Mouse (Mus musculus) heart, embryonic 14.5 days (tissue): ENCODE data around the gene Cxcr1. TPM values are rescaled to one million over a fixed set of nuclear protein-coding genes. Genes with fewer than 3 reads are reported as not detected.

Experiments used
- ATAC-seq: fragments of 200-750 bp; cut with Nextera tagmentation; 2 replicates; pipeline ENCODE4 v1.8.0; 2017; ENCODE audit warnings: low read depth, moderate TSS enrichment; ENCODE audit not compliant: insufficient number of reproducible peaks, insufficient read depth, low FRiP score
- H3K27ac ChIP-seq, 2 experiments: fragments of 200-500 bp in 1 of 2; fragments of 300-500 bp in 1 of 2; sonication (generic) in 1 of 2; replicated peaks in 1 of 2; 2 replicates each; pipeline ENCODE4 v1.5.1; 2012 to 2014; ENCODE audit warnings: low read depth in 2 of 2, low read length in 2 of 2, control low read depth in 1 of 2, mild to moderate bottlenecking in 1 of 2, mixed read lengths in 1 of 2; ENCODE audit not compliant: control insufficient read depth in 1 of 2, insufficient read depth in 1 of 2
- H3K27me3 ChIP-seq: fragments of 300-500 bp; sonication (generic); 2 replicates; pipeline ENCODE4 v1.6.1; 2014; ENCODE audit warnings: mild to moderate bottlenecking, low read length, control low read depth; ENCODE audit not compliant: control insufficient read depth, insufficient read depth
- H3K36me3 ChIP-seq: fragments of 300-500 bp; sonication (generic); 2 replicates; pipeline ENCODE4 v1.6.1; 2014; ENCODE audit warnings: mild to moderate bottlenecking, control low read depth, low read length, mixed read lengths; ENCODE audit not compliant: control insufficient read depth, insufficient read depth
- H3K4me1 ChIP-seq, 2 experiments: fragments of 200-500 bp in 1 of 2; fragments of 300-500 bp in 1 of 2; sonication (generic) in 1 of 2; 2 replicates each; pipeline ENCODE4 v1.6.1; 2012 to 2014; ENCODE audit warnings: low read length in 2 of 2, control low read depth in 1 of 2, mixed read lengths in 1 of 2; ENCODE audit not compliant: control insufficient read depth in 2 of 2, insufficient read depth in 2 of 2
- H3K4me2 ChIP-seq: fragments of 300-500 bp; sonication (generic); 2 replicates; pipeline ENCODE4 v1.6.1; 2014; ENCODE audit warnings: mild to moderate bottlenecking, low read length
- H3K4me3 ChIP-seq, 2 experiments: fragments of 200-500 bp in 1 of 2; fragments of 300-500 bp in 1 of 2; sonication (generic) in 1 of 2; 2 replicates each; pipeline ENCODE4 v1.5.1; 2012 to 2014; ENCODE audit warnings: low read length in 2 of 2, mild to moderate bottlenecking in 2 of 2, control low read depth in 1 of 2, low read depth in 1 of 2, moderate library complexity in 1 of 2; ENCODE audit not compliant: control insufficient read depth in 1 of 2, insufficient read depth in 1 of 2
- H3K9ac ChIP-seq: fragments of 300-500 bp; sonication (generic); 2 replicates; pipeline ENCODE4 v1.6.1; 2014; ENCODE audit warnings: mild to moderate bottlenecking, low read length
- H3K9me3 ChIP-seq: fragments of 300-500 bp; sonication (generic); 2 replicates; pipeline ENCODE4 v1.6.1; 2016; ENCODE audit warnings: low read length, control low read depth; ENCODE audit not compliant: control insufficient read depth
- WGBS: fragments of 180-500 bp; shearing (Covaris S2); extraction: QIAGEN DNeasy Blood & Tissue Kit; methylation state at CpG from one replicate; pipeline ENCODE4 v1.1.7; 2014; 5-methylcytosine and 5-hydroxymethylcytosine counted together
- polyA plus RNA-seq: library from polyadenylated mRNA; unstranded; fragments of >200 nt; fragmentation: Nextera tagmentation; extraction: Ambion mirVana; gene quantifications from 2 replicates; pipeline ENCODE4 v1.2.1, GENCODE M21; 2014

Gene Cxcr1
- polyA plus RNA-seq, 1 experiment from 2014 or later: not detected

- 72% methylated on average over 17 of the region's 17 CpGs for WGBS
These were observed 2.4 kb upstream of the Cxcr1 start for GRCm38 (mm10) chr1:74196621-74197419.

GRCm38 (mm10) chr1:74195961-74196360 lies 1.5 kb upstream of the Cxcr1 start:
- H3K9me3 ChIP-seq: no peaks in the 10 kb centered on the region
- H3K27me3 ChIP-seq: no peaks in the 10 kb centered on the region
- H3K4me2 ChIP-seq: no peak overlapping the region
- H3K4me3 ChIP-seq: no peak overlapping the region
- H3K9ac ChIP-seq: no peak overlapping the region
- H3K27ac ChIP-seq: no peak overlapping the region
- no peak for ATAC-seq
- 45% methylated on average over 7 of the region's 7 CpGs for WGBS
- H3K36me3 ChIP-seq: no peaks in the 10 kb centered on the region
- peaks cover 0 to under 1% of the 10 kb centered on the region in 2 experiments; a peak in 1 of 4 replicates for H3K4me1 ChIP-seq

More at GRCm38 (mm10) chr1:74196621-74197419, 2.4 kb upstream of the Cxcr1 start:
- Histone ChIP-seq H3K9ac (no peak overlapping the region), H3K27me3 (no peaks in the 10 kb centered on the region), H3K4me1 (peaks cover 0 to 2% of the 10 kb centered on the region in 2 experiments; a peak in 1 of 4 replicates), H3K27ac (no peak overlapping the region), H3K4me3 (no peak overlapping the region), H3K4me2 (no peak overlapping the region), H3K9me3 (no peaks in the 10 kb centered on the region), H3K36me3 (no peaks in the 10 kb centered on the region)
- ATAC-seq: no peak

DNA sequence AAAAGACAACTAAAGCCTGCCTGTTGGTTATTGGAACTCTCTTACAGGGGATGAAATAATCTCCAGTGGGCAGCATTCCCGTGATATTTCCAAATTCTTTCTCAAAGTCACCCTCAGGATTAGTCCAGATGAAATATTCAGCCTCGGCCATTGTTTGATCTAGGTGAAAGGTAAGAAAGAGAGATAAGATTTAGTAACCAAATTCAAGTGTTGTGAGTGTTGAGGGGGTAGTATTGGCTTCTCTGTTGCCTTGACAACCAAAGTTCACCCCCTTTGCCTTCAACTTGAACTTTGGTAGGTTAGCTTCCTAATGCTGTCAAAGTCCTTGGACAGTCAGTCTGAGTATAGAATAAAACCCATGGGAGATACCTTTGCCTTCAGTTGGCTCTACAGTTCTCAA lies 1.7 kb downstream of the Cxcr1 start:
- Histone ChIP-seq H3K4me3 (no peak overlapping the region), H3K36me3 (no peaks in the 10 kb centered on the region), H3K27me3 (no peaks in the 10 kb centered on the region), H3K4me1 (no peaks in the 10 kb centered on the region), H3K9me3 (no peaks in the 10 kb centered on the region), H3K27ac (no peak overlapping the region), H3K4me2 (no peak overlapping the region), H3K9ac (no peak overlapping the region)
- WGBS: 68% methylated on average over 2 of the region's 2 CpGs
- ATAC-seq: no peak

GRCm38 (mm10) chr1:74190471-74190870 lies 4.0 kb downstream of the Cxcr1 start:
- Histone ChIP-seq H3K27ac (no peak overlapping the region), H3K4me2 (no peak overlapping the region), H3K4me3 (no peak overlapping the region), H3K9ac (no peak overlapping the region), H3K4me1 (no peaks in the 10 kb centered on the region), H3K27me3 (no peaks in the 10 kb centered on the region), H3K9me3 (no peaks in the 10 kb centered on the region), H3K36me3 (no peaks in the 10 kb centered on the region)
- WGBS: 88% methylated on average over 7 of the region's 7 CpGs
- no peak for ATAC-seq

DNA sequence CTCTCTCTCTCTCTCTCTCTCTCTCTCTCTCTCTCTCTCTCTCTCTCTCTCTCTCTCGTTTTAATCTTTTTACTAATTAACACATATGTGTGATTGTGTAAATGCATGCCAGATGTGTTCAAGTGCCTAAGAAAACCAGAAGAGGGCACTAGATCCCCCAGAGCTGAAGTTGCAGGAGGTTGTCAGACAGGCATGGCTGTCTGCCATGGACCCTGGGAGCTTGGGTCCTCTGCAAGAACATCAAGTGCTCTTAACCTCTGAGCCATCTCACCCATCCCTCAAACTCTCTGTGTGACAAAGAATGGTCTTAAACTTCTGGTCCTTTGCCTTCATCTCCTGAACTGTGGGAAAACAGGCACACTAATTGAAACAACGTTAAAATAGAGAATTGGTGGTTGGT lies 11.4 kb downstream of the Cxcr1 start:
- H3K36me3 ChIP-seq: no peaks in the 10 kb centered on the region
- 46% methylated on average over 2 of the region's 2 CpGs for WGBS

DNA sequence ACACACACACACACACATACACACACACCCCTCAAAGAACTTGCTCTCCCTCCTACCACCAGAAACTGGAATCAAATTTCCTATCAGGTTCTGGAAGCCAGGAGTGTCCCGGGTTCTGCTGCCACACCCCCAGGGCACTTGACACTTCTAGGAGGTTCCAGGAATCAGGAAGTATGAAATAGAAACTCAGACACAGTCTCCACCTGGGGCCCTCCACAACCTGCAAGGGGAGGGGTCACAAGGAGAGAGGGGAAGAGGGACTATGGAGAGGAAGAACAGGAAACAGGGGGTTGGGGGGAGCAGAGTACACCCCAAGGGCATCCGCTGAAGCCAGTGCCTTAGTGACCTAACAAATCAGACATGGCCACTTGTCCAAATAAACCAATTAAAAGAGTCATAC lies 13.0 kb downstream of the Cxcr1 start:
- no peaks in the 10 kb centered on the region for H3K27me3 ChIP-seq
- ATAC-seq: no peak
- no peak overlapping the region for H3K4me2 ChIP-seq
- H3K4me3 ChIP-seq: no peak overlapping the region
- H3K27ac ChIP-seq: no peak overlapping the region
- 62% methylated on average over 2 of the region's 2 CpGs for WGBS
- H3K4me1 ChIP-seq: peaks cover 11 to 20% of the 10 kb centered on the region in 2 experiments
- H3K9me3 ChIP-seq: no peaks in the 10 kb centered on the region
- no peak overlapping the region for H3K9ac ChIP-seq
- H3K36me3 ChIP-seq: no peaks in the 10 kb centered on the region

More for the DNA sequence above, 11.4 kb downstream of the Cxcr1 start:
- Histone ChIP-seq H3K27me3 (no peaks in the 10 kb centered on the region), H3K27ac (no peak overlapping the region), H3K4me2 (no peak overlapping the region), H3K9me3 (no peaks in the 10 kb centered on the region), H3K4me3 (no peak overlapping the region), H3K9ac (no peak overlapping the region), H3K4me1 (peaks cover 11 to 20% of the 10 kb centered on the region in 2 experiments)
- no peak for ATAC-seq

- Histone ChIP-seq H3K4me2 (no peak overlapping the region), H3K27ac (peak overlapping the region; percentile 43 to 68), H3K4me3 (no peak overlapping the region), H3K9me3 (no peaks in the 10 kb centered on the region), H3K9ac (no peak overlapping the region), H3K4me1 (peaks cover 11 to 20% of the 10 kb centered on the region in 2 experiments), H3K27me3 (no peaks in the 10 kb centered on the region), H3K36me3 (no peaks in the 10 kb centered on the region)
- ATAC-seq: peak; percentile 81
- WGBS: 27% methylated on average over 9 of the region's 9 CpGs
These were observed 14.6 kb downstream of the Cxcr1 start for GRCm38 (mm10) chr1:74179624-74180408.
